Mouse (Mus musculus) cerebellum, adult 9-10 months (tissue): ENCODE data around the gene Nol6.
"Not testable (repeated sequence)": the region's sequence is repeated elsewhere in the genome, so short reads cannot be mapped to it uniquely, and the experiment has no call there.

Source experiments
- DNase-seq: peaks from one replicate; pipeline ENCODE4 v3.0.0; 2022

The Nol6 gene

DNA sequence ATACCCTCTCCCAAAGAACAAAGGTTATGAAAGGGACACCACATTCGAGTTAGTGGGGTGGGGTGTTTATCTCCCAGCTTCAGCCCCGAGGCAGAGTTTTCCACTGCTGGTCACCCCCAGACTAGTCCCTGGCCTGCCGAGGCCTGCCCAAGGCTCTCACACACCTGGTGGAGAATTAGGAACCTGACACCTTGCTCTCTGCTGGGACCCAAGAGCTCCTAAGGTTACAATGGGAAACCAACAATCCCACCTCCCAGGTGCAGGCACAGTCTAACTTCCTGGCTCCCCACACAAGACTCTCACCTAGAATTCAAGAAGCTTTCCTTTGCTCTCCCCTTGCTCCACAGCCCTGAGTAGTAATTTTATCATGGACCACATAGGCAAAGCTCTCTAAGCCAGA lies 7.4 kb downstream of the Nol6 start:
- no peak for DNase-seq

DNA sequence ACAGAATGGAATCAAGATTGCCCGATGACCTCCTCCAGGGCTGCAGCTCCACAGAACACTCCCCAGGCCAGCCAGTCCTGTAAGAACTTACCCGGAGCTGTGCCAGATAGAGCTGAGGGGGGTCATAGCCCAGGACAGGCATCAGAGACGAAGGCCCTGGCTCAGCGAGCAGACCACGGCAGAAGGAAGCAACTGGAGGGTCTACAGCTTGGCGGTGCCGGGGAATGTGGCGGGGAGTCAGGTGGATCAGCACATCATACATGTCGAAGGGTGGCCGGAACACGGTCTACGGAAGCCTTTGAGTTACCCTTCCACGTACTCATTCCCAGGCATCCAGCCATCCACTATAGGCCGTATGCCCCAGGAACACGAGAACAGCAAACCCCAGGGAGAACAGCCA lies 8.5 kb downstream of the Nol6 start:
- DNase-seq, result no peak

DNA sequence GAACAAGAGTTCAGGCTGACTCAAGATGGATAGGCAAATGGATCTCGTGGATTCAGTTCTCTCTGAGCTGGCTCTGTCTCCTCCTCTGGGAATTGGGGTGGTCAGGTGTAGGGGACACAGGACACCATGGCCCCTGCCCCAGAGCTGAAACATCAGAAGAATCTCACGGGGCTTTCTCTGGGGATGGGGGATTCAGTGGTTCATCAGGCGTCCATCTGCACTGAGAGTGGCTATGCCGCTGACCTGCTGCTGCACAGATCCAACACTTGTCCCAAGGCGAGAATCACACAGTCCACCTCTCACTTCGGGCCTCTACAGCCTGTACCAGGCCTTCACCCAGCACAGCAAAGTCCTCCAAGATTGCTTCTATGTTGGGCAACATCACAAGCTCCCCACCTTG lies 9.2 kb downstream of the Nol6 start:
- no peak for DNase-seq

DNA sequence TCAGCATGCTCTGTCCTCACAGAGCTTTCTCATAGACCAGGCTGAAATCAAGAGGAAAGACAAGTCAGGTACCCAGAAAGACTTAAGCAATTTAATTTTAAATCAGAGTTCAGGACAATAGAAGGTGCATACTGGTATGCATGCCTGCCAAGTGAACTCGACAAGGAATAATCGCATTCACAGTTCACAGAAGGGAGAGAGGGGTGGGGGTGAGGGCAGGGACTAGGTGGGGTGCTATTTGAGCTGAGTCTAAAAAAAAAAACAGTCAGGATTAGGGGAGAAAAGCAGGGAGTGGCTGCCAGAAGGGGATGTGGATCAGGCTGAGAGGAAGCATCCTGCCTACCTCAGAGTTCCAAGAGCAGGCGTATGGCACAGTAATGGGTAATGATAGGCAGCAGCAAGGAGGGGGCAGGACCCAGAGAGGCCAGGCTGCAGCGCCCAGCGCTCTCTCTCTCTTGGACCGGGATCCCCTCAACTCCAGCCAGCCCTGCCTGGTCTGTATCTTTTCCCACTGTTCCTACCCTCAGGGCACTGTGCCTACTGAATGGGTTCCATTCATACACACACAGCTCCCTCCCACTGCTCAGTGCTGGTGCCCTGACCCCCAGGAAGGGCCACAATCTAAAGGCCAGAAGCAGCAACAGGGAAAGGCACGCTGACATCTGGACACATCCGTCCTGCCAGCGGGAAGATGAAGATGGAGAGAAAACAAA lies 9.7 kb downstream of the Nol6 start:
- DNase-seq, result no peak

DNA sequence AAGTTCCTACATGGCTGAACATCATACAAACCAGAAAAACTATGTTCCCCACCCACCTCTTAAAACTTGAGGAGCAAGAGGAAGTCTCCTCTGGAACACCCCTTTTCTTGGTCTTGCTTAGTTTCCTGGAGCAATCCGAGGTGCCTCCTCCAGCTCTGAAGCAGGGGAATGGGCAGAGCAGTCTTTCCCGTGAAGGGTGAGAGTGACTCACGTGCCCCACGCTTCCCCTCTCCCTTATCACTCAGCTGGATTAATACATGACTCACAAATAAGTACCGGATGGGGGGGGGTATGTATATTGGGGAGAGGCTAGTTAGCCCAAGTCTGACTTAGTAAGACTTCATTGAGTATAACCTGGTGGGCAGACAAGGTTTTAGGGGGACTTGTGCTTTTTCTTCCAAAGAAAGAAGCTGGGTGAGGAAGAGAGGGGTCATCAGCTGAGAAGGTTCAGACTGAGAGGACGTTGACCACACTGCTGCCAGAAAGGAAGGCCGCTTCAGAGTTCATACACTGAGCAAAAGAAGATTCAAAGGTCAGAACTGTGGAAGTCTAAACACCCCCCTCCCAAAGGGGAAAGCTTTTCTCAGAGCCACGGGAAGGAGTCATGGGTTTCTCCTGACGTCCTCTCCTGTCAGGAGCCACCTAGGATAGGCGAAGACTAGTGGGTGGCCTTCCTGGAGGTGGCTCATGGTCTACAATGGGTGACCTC lies 15.4 kb downstream of the Nol6 start:
- no peak for DNase-seq

DNA sequence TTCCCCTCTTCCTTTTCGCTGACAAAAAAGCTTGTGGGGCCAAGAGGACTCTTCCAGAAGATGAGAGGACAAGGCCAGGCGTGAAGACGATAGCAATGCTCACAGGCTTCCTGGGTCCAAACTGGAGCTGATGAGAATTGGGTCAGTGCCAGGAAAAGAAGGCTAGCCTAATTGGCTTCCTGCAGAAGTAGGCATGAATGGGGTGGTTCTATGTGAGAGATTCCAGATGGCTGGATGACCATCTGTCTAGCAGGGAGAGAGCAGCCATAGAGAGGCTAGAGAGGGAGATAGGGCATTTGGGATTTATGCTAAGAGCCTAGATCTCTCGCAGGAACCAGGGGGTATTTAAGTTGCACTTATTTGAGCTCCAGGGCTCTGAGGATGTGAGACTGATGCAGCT lies 16.8 kb downstream of the Nol6 start:
- DNase-seq, result peak; percentile 58

DNA sequence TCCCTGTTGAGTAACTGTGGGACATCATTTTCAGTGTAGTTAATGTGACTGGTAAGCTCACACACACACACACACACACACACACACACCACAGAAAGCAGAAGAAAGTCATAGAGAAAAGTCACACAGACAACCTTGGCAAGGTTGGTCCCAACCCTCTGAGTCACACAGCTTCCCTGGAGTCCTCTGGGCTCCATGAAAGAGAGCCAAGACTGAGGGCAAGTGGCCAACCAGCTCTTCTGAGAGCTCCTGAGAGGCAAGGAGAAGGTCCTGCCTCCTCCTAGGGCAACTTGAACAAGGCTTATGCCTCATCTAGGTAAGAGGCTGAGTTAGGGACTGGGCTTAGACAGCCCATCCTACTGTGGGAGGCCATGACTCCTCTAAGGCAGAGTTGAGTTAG lies 21.4 kb downstream of the Nol6 start:
- no peak for DNase-seq

DNA sequence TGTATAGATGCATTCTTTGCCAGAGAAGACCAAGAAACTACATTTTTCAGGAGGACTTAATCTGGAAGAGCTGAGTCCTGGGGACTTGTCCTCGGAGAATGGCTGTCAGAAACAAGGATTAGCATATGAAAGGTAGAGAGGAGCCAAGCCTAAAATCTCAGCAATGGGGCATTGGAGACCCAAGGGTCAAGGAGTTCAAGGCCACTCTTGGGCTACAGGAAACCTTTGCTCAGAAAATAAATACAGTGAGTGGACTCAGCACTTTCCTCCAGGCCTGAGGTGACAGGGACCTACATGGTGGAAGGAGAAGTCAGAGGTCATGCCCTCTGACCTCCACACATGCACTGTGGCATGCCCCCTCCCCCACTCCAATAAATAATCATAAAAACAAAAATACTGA lies 23.3 kb downstream of the Nol6 start:
- DNase-seq, result no peak

DNA sequence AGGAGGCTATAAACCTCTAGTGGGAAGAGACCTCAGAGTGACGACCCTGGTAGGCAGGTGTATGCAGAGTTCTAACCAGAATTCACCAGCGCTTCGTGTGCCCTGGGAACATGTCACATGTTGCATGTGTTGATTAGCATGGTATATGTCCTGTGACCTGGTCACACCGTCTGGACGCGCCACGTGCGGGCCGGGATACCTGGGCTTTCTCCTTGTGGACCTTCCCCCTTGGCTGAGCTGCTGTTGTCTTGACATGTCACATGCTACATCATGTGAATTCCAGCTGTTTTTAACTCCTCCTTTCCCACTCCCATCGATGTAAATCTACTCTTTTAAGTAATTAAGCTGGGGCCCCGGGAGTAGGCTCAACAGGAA lies 25.7 kb downstream of the Nol6 start:
- DNase-seq, result no peak

DNA sequence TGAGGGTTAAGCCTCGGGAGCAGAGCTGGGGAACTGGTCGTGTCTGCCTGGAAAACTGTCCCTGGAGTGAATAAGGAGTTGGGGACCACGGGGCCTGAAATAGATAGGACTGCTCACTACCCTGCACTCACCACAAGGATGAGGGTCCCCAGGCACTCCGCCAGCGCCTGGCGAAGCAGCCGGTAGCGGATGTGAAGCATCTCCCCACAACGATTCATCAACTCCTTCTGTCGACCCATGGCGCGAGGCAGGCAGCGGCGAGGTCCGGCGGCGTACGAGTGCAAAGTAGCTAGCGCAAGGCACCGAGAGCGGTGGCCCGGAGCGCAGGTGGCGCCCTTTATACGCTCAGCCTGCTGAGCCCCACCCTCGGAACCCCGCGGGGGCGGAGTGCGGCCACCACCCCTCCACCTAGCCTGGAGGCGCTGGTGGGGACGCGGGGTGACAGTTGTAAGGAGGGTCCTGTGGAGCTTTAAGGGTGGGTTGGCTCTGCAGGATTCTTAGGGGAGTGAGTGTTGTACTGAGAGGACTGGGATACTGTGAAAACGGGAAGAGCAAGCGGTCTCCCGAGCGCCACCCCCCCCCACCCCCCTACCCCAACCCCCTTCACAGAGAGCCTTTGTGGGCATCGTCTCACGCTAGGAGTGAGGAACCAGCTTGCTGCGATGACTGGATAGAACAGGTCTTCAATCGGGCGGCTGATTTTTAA lies 26.2 kb downstream of the Nol6 start, which contains the start of gene Aqp3:
Gene Aqp3 (minus strand): TSS at position 313 of the 706 bp plus-strand sequence.
- no peak for DNase-seq

DNA sequence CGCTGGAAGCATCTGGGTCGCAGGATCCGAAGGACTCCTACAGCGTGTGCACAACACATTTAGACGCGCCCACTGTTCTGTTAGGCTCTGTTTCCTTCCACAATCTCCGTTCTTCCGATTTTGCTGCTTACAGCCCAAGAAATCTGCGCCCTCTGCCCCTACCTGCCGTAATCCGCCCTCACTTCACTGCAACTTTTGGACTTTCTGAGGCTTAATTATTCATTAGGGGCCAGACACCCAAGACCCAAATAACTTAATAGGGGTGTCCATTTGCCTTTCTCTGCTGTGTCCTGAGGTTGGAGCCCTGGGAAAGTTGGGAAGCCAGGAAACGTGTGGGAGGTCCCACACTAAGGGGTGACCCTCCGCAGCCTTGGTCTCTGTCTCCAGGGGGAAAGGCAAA lies 26.9 kb downstream of the Nol6 start:
- DNase-seq, result no peak

DNA sequence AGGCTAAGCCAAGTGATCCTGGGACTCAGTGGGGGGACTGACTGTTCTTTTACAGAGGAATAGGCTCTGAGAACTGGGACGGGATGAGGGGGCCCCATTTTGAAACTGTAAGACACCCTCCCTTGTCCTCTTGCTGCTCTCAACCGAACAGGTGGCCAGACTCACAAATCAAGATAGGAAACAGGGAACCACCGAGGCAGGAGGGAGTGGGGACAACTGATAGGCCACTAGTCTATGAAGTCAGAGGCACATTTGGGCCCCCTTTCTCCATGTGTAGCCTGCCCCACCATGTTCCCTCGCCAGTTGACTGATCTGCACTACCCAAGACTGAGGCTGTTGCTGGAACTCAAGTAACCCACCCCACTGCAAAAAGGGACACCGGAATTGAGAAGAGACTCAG lies 27.5 kb downstream of the Nol6 start:
- no peak for DNase-seq

DNA sequence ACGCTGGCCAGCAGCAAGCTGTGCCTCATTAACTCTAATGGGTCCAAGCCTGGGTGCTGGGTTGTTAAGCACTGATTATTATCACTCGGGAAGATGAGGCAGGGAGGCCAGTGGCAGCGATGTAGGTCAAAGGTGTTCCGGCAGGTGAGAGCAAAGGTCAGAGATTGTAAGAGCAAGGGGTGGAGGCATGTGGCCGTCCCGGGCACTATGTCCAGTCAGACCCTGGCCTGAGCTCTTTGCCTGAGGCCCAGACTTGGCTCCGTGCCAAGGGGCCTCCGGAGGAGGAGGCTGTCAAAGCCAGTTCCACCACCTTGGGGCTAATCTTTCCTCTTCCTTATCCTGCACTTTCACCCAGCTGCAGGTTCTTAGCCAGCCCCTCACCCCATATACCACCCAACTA lies 28.1 kb downstream of the Nol6 start:
- no peak for DNase-seq

DNA sequence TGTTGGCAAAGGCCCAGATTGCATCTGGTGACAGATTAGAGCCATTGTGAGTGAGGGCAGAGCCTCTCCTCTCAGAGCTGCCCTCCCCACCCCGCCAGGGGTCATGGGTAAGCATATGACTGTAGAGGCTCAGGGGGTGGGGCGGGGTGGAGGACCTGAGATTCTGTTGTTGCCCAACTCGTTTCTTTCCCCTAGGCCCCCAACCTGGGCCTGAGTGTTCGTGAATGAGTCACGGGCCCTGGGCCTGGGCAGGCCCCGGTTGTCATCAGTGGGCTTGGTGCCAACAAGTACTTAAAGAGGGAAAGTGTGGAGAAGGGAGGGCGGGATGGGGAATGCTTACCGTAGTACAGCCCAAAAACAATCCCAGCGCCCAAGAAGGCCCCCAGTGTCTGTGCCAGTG lies 29.9 kb downstream of the Nol6 start:
- no peak for DNase-seq

DNA sequence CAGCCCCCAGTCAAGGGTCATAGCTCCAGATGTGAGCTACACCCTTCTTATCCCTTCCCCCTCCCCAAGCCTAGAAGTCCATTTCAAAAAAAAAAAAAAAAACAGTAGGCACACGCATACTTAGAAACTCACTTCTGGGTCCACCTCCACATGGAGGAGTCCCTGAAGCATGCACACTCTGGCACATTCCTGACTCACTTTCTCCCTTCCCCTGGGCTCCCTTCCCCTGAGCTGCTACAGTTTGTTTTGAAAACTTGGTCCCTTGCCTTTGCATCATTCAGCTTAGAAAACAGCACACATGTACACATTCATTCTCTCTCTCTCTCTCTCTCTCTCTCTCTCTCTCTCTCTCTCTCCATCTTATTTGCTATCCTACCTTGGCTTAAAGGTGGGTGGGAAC lies 31.3 kb downstream of the Nol6 start:
- DNase-seq, result no peak

DNA sequence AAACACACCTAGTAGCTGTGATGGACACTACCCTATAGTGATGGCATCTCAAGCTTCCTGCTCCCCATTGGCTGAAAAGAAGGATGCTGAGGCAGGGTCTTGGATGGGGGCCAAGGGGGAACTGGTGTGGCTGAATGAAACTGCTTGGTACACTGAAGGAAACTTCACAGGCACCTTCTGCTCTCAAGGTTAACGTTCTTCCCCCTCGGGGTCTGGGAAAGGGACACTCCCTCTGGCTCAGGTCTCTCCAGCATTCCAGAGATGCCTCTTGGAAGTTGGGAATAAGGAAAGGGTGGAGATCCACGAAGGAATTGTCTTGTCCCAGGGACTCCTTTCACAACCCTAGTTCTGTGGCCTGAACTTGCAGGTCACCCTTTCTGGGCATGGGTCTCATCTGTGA lies 32.9 kb downstream of the Nol6 start:
- DNase-seq, result no peak

DNA sequence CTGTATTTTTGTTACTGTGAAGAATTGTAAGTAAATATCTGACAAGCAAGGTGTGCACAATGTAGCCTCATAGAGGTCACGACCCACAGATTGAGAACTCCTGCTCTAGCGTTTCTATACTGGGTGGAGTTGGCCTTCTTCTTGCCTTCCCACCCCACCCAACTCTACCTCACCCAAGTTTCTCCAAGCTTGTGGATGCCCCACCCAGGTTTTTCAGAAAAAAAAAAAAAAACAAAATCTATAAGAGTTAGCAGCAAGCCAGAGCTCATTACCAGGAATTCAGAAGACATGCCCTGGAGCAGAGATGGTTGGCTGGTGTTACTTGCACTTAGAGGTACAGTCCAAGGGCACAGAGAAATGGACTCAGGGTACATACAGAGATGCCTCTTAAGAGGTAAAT lies 34.5 kb downstream of the Nol6 start:
- DNase-seq, result no peak

DNA sequence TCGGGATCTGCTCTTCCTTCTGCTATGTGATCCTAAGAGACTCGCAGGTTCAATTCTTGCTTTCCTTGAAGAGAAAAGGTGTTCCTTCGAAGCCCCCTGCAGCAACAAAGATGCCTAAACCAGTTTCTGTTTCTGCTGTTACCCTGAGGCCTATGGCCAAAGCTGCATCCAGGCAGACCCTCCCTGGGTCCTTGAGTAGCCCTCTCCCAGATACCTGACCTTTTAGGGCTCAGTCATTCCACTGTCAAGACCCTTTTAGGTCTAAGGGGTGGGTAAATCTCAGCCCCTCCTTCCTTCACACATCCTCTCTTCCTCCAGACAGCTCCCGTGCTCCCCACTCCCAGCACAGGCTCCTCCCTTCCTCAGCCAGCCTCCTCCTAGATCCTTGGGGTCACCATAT lies 35.1 kb downstream of the Nol6 start:
- DNase-seq, result no peak

DNA sequence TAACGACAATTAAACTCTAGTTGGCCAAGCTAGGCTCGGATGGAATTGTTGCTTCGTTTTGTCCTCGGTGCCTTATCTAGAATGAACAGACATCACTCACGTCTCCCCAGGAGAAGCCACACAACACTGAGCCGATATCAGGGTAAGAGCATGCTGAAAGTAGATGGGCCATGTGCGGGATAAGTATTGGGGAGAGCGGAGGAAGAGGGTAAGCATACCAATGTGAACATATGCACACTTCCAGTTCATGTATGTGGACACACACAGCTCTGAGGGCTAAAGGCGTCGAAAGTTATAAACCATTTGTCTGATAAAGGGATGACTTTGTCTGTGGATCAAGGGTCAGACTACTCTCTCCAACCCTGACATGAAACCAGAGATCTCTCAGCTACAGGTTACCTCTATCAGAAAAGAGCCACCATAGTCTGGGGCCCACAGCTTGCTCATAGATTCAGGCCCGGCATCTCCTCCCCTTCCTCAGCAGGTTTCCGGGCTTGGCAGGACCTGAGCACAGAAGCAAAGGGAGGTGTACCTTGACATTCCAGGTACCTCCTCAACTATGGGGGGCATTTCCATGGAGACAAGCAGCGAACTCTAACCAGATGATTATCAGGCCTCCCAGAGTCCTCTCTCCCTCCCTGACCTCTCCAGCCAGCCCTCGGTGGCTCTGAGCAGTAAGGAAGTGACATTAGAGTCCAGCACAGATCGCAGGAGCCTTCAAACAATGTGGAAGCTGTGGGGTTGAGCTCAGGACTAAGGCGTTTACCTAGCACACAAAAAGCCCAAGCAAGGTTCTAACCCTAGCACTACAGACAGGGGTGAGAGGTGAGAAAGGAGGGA lies 36.6 kb downstream of the Nol6 start:
- no peak for DNase-seq

DNA sequence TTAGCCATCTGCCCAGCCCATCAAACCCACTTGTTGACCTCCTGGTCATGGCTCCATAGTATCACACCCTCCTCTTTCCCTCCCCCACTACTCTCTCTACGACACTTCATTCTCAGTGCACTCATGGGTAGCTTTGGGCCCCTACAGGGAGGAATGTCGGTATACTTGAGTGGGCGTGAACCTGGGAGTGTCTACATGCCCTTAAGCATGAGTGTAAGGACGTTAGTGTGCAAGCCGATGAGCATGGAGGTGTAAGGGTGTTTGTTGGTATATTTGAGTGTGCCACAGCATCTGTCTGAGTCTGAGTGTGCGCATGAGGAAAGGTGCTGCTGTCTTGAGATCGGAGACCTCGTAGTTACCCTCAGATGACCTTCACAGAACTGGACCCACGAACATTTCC lies 37.3 kb downstream of the Nol6 start:
- no peak for DNase-seq

DNA sequence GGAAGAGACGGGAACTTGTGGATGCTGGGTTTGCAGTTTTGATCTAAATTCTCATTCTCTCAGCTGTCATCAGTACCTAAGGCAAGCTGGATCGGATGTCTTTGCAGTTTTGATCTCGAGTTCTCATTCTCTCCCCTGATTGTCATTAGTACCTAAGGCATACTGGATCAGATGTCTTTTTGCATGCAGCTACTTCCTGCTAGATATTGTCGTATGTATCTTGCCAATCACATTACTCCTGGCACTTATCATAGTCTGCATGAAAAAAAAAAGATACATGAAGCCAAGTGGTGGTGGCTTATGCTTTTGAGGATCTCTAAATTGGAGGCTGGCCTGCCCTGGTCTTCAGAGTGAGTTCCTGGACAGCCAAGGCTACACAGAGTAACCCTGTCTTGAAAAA lies 39.4 kb downstream of the Nol6 start:
- no peak for DNase-seq

DNA sequence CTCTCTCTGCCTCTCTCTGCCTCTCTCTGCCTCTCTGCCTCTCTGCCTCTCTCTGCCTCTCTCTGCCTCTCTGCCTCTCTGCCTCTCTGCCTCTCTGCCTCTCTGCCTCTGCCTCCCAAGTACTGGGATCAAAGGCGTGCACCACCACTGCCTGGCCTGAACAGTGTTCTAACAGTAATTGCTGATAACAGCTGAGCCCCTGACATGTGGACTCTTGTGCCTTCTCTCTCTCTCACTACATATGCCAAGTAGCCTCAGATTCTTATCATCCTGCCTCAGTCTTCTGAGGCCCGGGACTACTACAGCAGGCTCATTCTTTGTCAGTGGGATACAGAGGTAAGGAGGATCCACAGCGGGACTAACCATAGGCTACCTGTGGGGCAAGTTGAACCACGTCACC lies 41.5 kb downstream of the Nol6 start:
- DNase-seq, result not testable (repeated sequence)

DNA sequence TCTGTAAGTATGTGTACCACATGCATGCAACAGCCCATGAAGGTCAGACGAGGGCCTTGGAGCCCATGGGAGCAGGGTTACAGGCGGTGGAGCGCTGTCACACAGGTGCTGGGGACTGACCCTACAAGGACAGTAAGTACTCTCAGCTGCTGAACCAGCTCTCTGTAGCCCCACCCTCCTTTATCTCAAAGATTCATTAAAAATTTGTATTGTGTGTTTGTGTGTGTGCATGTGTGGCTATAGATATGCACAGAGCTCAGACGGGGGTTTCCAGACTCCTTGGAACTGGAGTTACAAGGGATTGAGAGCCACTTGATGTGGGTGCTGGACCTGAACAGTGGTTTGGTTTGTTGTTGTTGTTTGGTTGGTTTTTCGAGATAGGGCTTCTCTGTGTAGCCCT lies 42.5 kb downstream of the Nol6 start:
- no peak for DNase-seq
